Mouse (Mus musculus) midbrain, embryonic 13.5 days (tissue): ENCODE measurements at regions not wholly inside any gene's neighbourhood (a gene's known extent, or its start where the extent isn't known, plus 50 kb on each side); places are given as distances from the start of the nearest gene placed in this dataset.
A peak's percentile ranks its signal among the peaks of the same experiment; 100 is the strongest.

Source experiments
- ATAC-seq: fragments of 200-750 bp; cut with Nextera tagmentation; 2 replicates; pipeline ENCODE4 v1.8.0; 2017; ENCODE audit warnings: mild to moderate bottlenecking, moderate TSS enrichment, moderate library complexity
- H3K27ac ChIP-seq: fragments of 300-500 bp; sonication (generic); 2 replicates; pipeline ENCODE4 v1.5.1; 2015; ENCODE audit warnings: inconsistent platforms, mild to moderate bottlenecking, moderate library complexity
- H3K27me3 ChIP-seq: fragments of 300-500 bp; sonication (generic); 2 replicates; pipeline ENCODE4 v1.6.1; 2015; ENCODE audit warnings: mild to moderate bottlenecking, inconsistent platforms
- H3K36me3 ChIP-seq: fragments of 300-500 bp; sonication (generic); 2 replicates; pipeline ENCODE4 v1.6.1; 2015; ENCODE audit warnings: mild to moderate bottlenecking, inconsistent platforms
- H3K4me1 ChIP-seq: fragments of 300-500 bp; sonication (generic); replicated peaks from 2 replicates; pipeline ENCODE4 v1.6.1; 2015; ENCODE audit warnings: inconsistent platforms
- H3K4me2 ChIP-seq: fragments of 300-500 bp; sonication (generic); replicated peaks from 2 replicates; pipeline ENCODE4 v1.6.1; 2015; ENCODE audit warnings: moderate library complexity, mild to moderate bottlenecking, inconsistent platforms
- H3K4me3 ChIP-seq: fragments of 300-500 bp; sonication (generic); replicated peaks from 2 replicates; pipeline ENCODE4 v1.5.1; 2015; ENCODE audit warnings: mild to moderate bottlenecking, inconsistent platforms
- H3K9ac ChIP-seq: fragments of 300-500 bp; sonication (generic); replicated peaks from 2 replicates; pipeline ENCODE4 v1.6.1; 2015; ENCODE audit warnings: mild to moderate bottlenecking, inconsistent platforms
- H3K9me3 ChIP-seq: fragments of 300-500 bp; sonication (generic); 2 replicates; pipeline ENCODE4 v1.6.1; 2016; ENCODE audit warnings: mild to moderate bottlenecking, inconsistent platforms
- WGBS: fragments of 180-500 bp; shearing (Covaris S2); methylation state at CpG from one replicate; pipeline ENCODE4 v1.1.7; 2015; 5-methylcytosine and 5-hydroxymethylcytosine counted together

- H3K27me3 ChIP-seq, result 0 out of 2 replicates have a peak, but pooled peaks cover 5% of the 10 kb centered on the region
- no peak overlapping the region for H3K4me2 ChIP-seq
- H3K9ac ChIP-seq, result no peak overlapping the region
- H3K9me3 ChIP-seq, result no peaks in the 10 kb centered on the region
- H3K4me1 ChIP-seq, result peaks cover under 1% of the 10 kb centered on the region
- no peak for ATAC-seq
- WGBS, result 67% methylated on average over 5 of the region's 5 CpGs
- H3K4me3 ChIP-seq, result no peak overlapping the region
- no peak overlapping the region for H3K27ac ChIP-seq
- H3K36me3 ChIP-seq, result no peaks in the 10 kb centered on the region
Measured at GRCm38 (mm10) chr2:74959936-74960335, 134.3 kb downstream of the Mtx2 start.

- no peak overlapping the region for H3K4me2 ChIP-seq
- H3K9ac ChIP-seq, result no peak overlapping the region
- no peak overlapping the region for H3K27ac ChIP-seq
- H3K4me1 ChIP-seq, result peaks cover 10% of the 10 kb centered on the region
- H3K4me3 ChIP-seq, result no peak overlapping the region
- no peaks in the 10 kb centered on the region for H3K36me3 ChIP-seq
- 0 out of 2 replicates have a peak, but pooled peaks cover 8% of the 10 kb centered on the region for H3K27me3 ChIP-seq
- 89% methylated on average over 6 of the region's 6 CpGs for WGBS
- ATAC-seq, result no peak
- H3K9me3 ChIP-seq, result no peaks in the 10 kb centered on the region
Measured at GRCm38 (mm10) chr2:74962416-74962815, 136.8 kb downstream of the Mtx2 start.

GRCm38 (mm10) chr2:74964360-74964759 lies 138.8 kb downstream of the Mtx2 start:
- no peaks in the 10 kb centered on the region for H3K36me3 ChIP-seq
- no peak overlapping the region for H3K9ac ChIP-seq
- H3K4me1 ChIP-seq, result peaks cover 10% of the 10 kb centered on the region
- 1% methylated on average over 6 of the region's 6 CpGs for WGBS
- H3K4me2 ChIP-seq, result no peak overlapping the region
- 0 out of 2 replicates have a peak, but pooled peaks cover 8% of the 10 kb centered on the region for H3K27me3 ChIP-seq
- peak; percentile 67; the same call in 1 of the 2 replicates for ATAC-seq
- no peaks in the 10 kb centered on the region for H3K9me3 ChIP-seq
- H3K27ac ChIP-seq, result no peak overlapping the region
- H3K4me3 ChIP-seq, result no peak overlapping the region

- 0 out of 2 replicates have a peak, but pooled peaks cover 8% of the 10 kb centered on the region for H3K27me3 ChIP-seq
- ATAC-seq, result peak; percentile 30; the same call in 1 of the 2 replicates
- WGBS, result 47% methylated on average over 3 of the region's 3 CpGs
- H3K4me2 ChIP-seq, result peak overlapping the region; percentile 33; the same call in 1 of the 2 replicates
- peaks cover 10% of the 10 kb centered on the region for H3K4me1 ChIP-seq
- no peaks in the 10 kb centered on the region for H3K9me3 ChIP-seq
- H3K27ac ChIP-seq, result no peak overlapping the region
- no peaks in the 10 kb centered on the region for H3K36me3 ChIP-seq
- no peak overlapping the region; the same call in 1 of the 2 replicates for H3K9ac ChIP-seq
- no peak overlapping the region for H3K4me3 ChIP-seq
Measured at GRCm38 (mm10) chr2:74964980-74965379, 139.4 kb downstream of the Mtx2 start.

GRCm38 (mm10) chr2:74965384-74966060 lies 139.9 kb downstream of the Mtx2 start:
- 0 out of 2 replicates have a peak, but pooled peaks cover 8% of the 10 kb centered on the region for H3K27me3 ChIP-seq
- no peaks in the 10 kb centered on the region for H3K36me3 ChIP-seq
- H3K27ac ChIP-seq, result no peak overlapping the region
- peak overlapping the region; percentile 10; the same call in 1 of the 2 replicates for H3K9ac ChIP-seq
- ATAC-seq, result peak; percentile 70
- peaks cover 10% of the 10 kb centered on the region for H3K4me1 ChIP-seq
- 25% methylated on average over 18 of the region's 18 CpGs for WGBS
- peak overlapping the region; percentile 33 for H3K4me2 ChIP-seq
- 0 out of 2 replicates have a peak overlapping the region, but pooled peaks have one; percentile 7 for H3K4me3 ChIP-seq
- H3K9me3 ChIP-seq, result no peaks in the 10 kb centered on the region

GRCm38 (mm10) chr2:74970611-74971265 lies 145.1 kb downstream of the Mtx2 start:
- H3K36me3 ChIP-seq, result no peaks in the 10 kb centered on the region
- no peak overlapping the region for H3K27ac ChIP-seq
- no peaks in the 10 kb centered on the region for H3K9me3 ChIP-seq
- 37% methylated on average over 14 of the region's 14 CpGs for WGBS
- H3K4me2 ChIP-seq, result no peak overlapping the region
- no peak for ATAC-seq
- H3K4me1 ChIP-seq, result peaks cover 2% of the 10 kb centered on the region
- no peak overlapping the region for H3K4me3 ChIP-seq
- 0 out of 2 replicates have a peak, but pooled peaks cover 3% of the 10 kb centered on the region for H3K27me3 ChIP-seq
- H3K9ac ChIP-seq, result no peak overlapping the region

- H3K9ac ChIP-seq, result no peak overlapping the region
- no peaks in the 10 kb centered on the region for H3K27me3 ChIP-seq
- H3K4me1 ChIP-seq, result no peaks in the 10 kb centered on the region
- H3K4me2 ChIP-seq, result no peak overlapping the region
- no peak overlapping the region for H3K4me3 ChIP-seq
- 90% methylated on average over 6 of the region's 6 CpGs for WGBS
- H3K9me3 ChIP-seq, result no peaks in the 10 kb centered on the region
- H3K27ac ChIP-seq, result no peak overlapping the region
- H3K36me3 ChIP-seq, result no peaks in the 10 kb centered on the region
- ATAC-seq, result no peak
Measured at GRCm38 (mm10) chr2:74973386-74973785, 147.8 kb downstream of the Mtx2 start.

GRCm38 (mm10) chr2:74974595-74975325 lies 149.2 kb downstream of the Mtx2 start:
- H3K27ac ChIP-seq, result peak overlapping the region; percentile 62
- no peak for ATAC-seq
- 0 out of 2 replicates have a peak overlapping the region, but pooled peaks have one; percentile 24 for H3K4me2 ChIP-seq
- no peak overlapping the region for H3K9ac ChIP-seq
- H3K4me1 ChIP-seq, result no peaks in the 10 kb centered on the region
- WGBS, result 67% methylated on average over 16 of the region's 16 CpGs
- no peaks in the 10 kb centered on the region for H3K36me3 ChIP-seq
- H3K4me3 ChIP-seq, result no peak overlapping the region
- no peaks in the 10 kb centered on the region for H3K9me3 ChIP-seq
- H3K27me3 ChIP-seq, result no peaks in the 10 kb centered on the region

GRCm38 (mm10) chr2:74977348-74977747 lies 151.7 kb downstream of the Mtx2 start:
- no peak for ATAC-seq
- Histone ChIP-seq H3K9ac (no peak overlapping the region), H3K4me1 (no peaks in the 10 kb centered on the region), H3K36me3 (no peaks in the 10 kb centered on the region), H3K4me2 (no peak overlapping the region), H3K27me3 (no peaks in the 10 kb centered on the region), H3K4me3 (no peak overlapping the region), H3K27ac (no peak overlapping the region), H3K9me3 (no peaks in the 10 kb centered on the region)
- WGBS, result 98% methylated on average over 3 of the region's 3 CpGs

GRCm38 (mm10) chr2:74977828-74978227 lies 152.2 kb downstream of the Mtx2 start:
- Histone ChIP-seq H3K27me3 (no peaks in the 10 kb centered on the region), H3K4me2 (no peak overlapping the region), H3K9me3 (no peaks in the 10 kb centered on the region), H3K4me3 (no peak overlapping the region), H3K36me3 (no peaks in the 10 kb centered on the region), H3K9ac (no peak overlapping the region), H3K27ac (no peak overlapping the region), H3K4me1 (no peaks in the 10 kb centered on the region)
- no peak for ATAC-seq
- 82% methylated on average over 1 of the region's 1 CpGs for WGBS

GRCm38 (mm10) chr2:74981856-74982255 lies 156.3 kb downstream of the Mtx2 start:
- H3K9ac ChIP-seq, result no peak overlapping the region
- no peaks in the 10 kb centered on the region for H3K4me1 ChIP-seq
- H3K4me2 ChIP-seq, result no peak overlapping the region
- no peaks in the 10 kb centered on the region for H3K9me3 ChIP-seq
- no peak overlapping the region for H3K27ac ChIP-seq
- no peak overlapping the region for H3K4me3 ChIP-seq
- H3K27me3 ChIP-seq, result no peaks in the 10 kb centered on the region
- no peaks in the 10 kb centered on the region for H3K36me3 ChIP-seq
- no peak for ATAC-seq
- WGBS, result 93% methylated on average over 3 of the region's 3 CpGs

GRCm38 (mm10) chr2:74993802-74994201 lies 168.2 kb downstream of the Mtx2 start:
- Histone ChIP-seq H3K27me3 (no peaks in the 10 kb centered on the region), H3K4me2 (no peak overlapping the region), H3K9me3 (no peaks in the 10 kb centered on the region), H3K4me3 (no peak overlapping the region), H3K36me3 (no peaks in the 10 kb centered on the region), H3K4me1 (no peaks in the 10 kb centered on the region), H3K27ac (no peak overlapping the region), H3K9ac (no peak overlapping the region)
- 89% methylated on average over 3 of the region's 3 CpGs for WGBS
- no peak for ATAC-seq
